Mouse (Mus musculus): Measurements from ENCODE around the gene Eps8l3.

GRCm38 (mm10) chr3:107827873-107828405 is 49.1 kb upstream of the Eps8l3 start:
- TF ChIP-seq CTCF (IDR thresholded peaks at IDR 0.05; ENCODE audit: borderline replicate concordance, insufficient read depth, low read depth, low read length), result no peak
- no peak for TF ChIP-seq POLR2A (IDR thresholded peaks at IDR 0.05; ENCODE audit: borderline replicate concordance, insufficient read depth, low read length)

Measured in cerebellum, adult 2 months (tissue).